Mouse (Mus musculus) spleen, adult 2 months (tissue): ENCODE results near the gene Polr3b. TPM values are rescaled to one million over a fixed set of nuclear protein-coding genes. Genes with fewer than 3 reads are reported as not detected.

Experiments used
- DNase-seq, 2 experiments: peaks; one replicate each; pipeline versions ENCODE4 v3.0.0 to v3.0.0-alpha.2; 2012 to 2021; ENCODE audit warnings: low spot score in 2 of 2, low read depth in 1 of 2
- H3K27ac ChIP-seq: fragments of 200-500 bp; 2 replicates; pipeline ENCODE4 v1.5.1; 2012; ENCODE audit warnings: low read length, inconsistent platforms; ENCODE audit not compliant: insufficient read depth
- H3K27me3 ChIP-seq: fragments of 200-500 bp; 2 replicates; pipeline ENCODE4 v1.6.1; 2012; ENCODE audit warnings: mild to moderate bottlenecking, moderate library complexity, low read length, inconsistent platforms; ENCODE audit not compliant: control insufficient read depth, insufficient read depth
- H3K36me3 ChIP-seq: fragments of 200-500 bp; 2 replicates; pipeline ENCODE4 v1.6.1; 2012; ENCODE audit warnings: mild to moderate bottlenecking, low read length, inconsistent platforms; ENCODE audit not compliant: control insufficient read depth, insufficient read depth
- H3K4me1 ChIP-seq: fragments of 200-500 bp; 2 replicates; pipeline ENCODE4 v1.6.1; 2011; ENCODE audit warnings: inconsistent platforms; ENCODE audit not compliant: control insufficient read depth, insufficient read depth, insufficient read length
- H3K4me3 ChIP-seq: fragments of 200-500 bp; 2 replicates; pipeline ENCODE4 v1.5.1; 2011; ENCODE audit warnings: mild to moderate bottlenecking, inconsistent platforms; ENCODE audit not compliant: insufficient read depth, insufficient read length; ENCODE audit errors: extremely low read depth
- CTCF ChIP-seq: fragments of 200-500 bp; IDR thresholded peaks from 2 replicates; pipeline ENCODE4 v1.5.1; 2011; ENCODE audit warnings: mild to moderate bottlenecking, inconsistent platforms; ENCODE audit not compliant: insufficient read depth, insufficient read length, insufficient replicate concordance; ENCODE audit errors: extremely low read depth
- POLR2A ChIP-seq: fragments of 200-500 bp; IDR thresholded peaks from 2 replicates; pipeline ENCODE4 v1.6.1; 2011; ENCODE audit warnings: low read depth, low read length, inconsistent platforms
- WGBS: fragments of 180-500 bp; shearing (Covaris S2); methylation state at CpG from one replicate; pipeline ENCODE4 v1.1.7; 2018; 5-methylcytosine and 5-hydroxymethylcytosine counted together
- polyA plus RNA-seq: library from polyadenylated mRNA; depleted of rRNA; stranded (reverse); fragments of >200 nt; gene quantifications from 2 replicates; pipeline ENCODE4 v1.2.3, GENCODE M21; 2012

Polr3b gene
- polyA plus RNA-seq, 1 experiment: 4.8 TPM

DNA sequence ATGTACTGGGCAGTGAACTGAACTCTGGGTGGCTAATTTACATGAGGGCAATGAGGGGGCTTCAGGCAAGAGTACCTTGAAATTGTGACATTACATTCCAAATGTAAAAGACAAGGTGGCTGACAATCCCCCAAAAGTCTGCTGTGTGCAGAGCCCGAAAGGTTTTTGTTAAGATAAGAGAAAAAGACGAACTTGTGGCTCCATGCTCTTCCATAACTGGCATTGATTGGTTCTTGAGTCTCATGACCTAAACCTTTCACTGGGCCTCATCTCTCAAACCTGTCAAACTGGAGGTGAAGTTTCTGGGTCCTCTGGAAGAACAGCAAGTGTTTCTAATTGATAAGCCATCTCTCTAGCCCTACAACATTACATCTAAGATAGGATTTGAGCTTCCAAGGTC, 42.6 kb upstream of the Polr3b start:
- Histone ChIP-seq H3K36me3 (no peaks in the 10 kb centered on the region), H3K4me1 (peaks cover 11% of the 10 kb centered on the region; the same call in 1 of the 2 replicates), H3K27me3 (no peaks in the 10 kb centered on the region), H3K4me3 (no peak overlapping the region), H3K27ac (no peak overlapping the region)
- WGBS: 92% methylated on average over 2 of the region's 2 CpGs
- no peak for TF ChIP-seq CTCF
- no peak for TF ChIP-seq POLR2A
- no peak for DNase-seq

DNA sequence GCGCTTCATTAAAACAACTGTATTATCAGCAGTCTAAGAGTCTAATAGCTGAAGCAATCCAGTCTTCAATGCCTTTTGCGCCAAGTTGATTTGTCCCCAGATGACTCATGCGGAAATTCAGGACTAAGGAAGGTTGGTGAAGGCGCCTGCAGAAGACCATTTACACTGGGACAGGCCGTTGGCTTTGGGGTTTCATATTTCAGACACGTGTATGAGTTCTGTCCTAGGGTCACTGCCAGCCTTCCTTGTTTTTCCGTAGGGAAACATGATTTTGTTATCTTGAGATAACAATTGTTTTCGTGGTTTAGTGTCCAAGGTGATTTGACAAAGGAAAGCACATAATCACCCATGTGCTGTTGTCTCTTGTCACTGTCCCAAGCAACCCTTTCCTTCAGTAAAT, 40.9 kb upstream of the Polr3b start:
- no peaks in the 10 kb centered on the region for H3K36me3 ChIP-seq
- H3K27ac ChIP-seq: no peak overlapping the region
- WGBS: 85% methylated on average over 8 of the region's 8 CpGs
- H3K4me1 ChIP-seq: peaks cover 22% of the 10 kb centered on the region; the same call in 1 of the 2 replicates
- no peak overlapping the region for H3K4me3 ChIP-seq
- TF ChIP-seq POLR2A (no peak), CTCF (no peak)
- no peak for DNase-seq
- H3K27me3 ChIP-seq: no peaks in the 10 kb centered on the region

DNA sequence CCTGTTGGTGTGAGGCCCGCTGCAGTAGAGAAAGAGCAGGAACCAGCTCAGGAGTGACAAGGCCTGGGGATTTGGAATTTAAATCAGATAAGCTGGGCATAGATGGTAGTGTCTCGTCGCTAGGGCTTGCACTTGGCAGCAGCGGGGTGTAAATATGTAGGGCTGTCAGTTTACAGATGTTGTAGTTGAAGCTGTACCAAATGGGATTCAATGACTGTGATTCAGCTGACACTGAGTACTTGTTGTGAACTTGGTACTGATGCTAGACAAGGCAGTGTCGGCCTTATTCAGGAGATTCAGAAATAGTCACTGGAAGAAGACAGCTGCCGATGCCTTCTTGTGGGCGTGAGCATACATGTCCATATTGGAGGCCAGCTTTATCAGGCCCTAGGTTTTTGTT, 39.9 kb upstream of the Polr3b start:
- H3K27me3 ChIP-seq: no peaks in the 10 kb centered on the region
- DNase-seq: no peak
- no peak for TF ChIP-seq POLR2A
- no peak for TF ChIP-seq CTCF
- H3K27ac ChIP-seq: no peak overlapping the region
- no peak overlapping the region for H3K4me3 ChIP-seq
- peaks cover 22% of the 10 kb centered on the region; the same call in 1 of the 2 replicates for H3K4me1 ChIP-seq
- WGBS: 92% methylated on average over 7 of the region's 7 CpGs
- peaks cover 4% of the 10 kb centered on the region; the same call in 1 of the 2 replicates for H3K36me3 ChIP-seq

DNA sequence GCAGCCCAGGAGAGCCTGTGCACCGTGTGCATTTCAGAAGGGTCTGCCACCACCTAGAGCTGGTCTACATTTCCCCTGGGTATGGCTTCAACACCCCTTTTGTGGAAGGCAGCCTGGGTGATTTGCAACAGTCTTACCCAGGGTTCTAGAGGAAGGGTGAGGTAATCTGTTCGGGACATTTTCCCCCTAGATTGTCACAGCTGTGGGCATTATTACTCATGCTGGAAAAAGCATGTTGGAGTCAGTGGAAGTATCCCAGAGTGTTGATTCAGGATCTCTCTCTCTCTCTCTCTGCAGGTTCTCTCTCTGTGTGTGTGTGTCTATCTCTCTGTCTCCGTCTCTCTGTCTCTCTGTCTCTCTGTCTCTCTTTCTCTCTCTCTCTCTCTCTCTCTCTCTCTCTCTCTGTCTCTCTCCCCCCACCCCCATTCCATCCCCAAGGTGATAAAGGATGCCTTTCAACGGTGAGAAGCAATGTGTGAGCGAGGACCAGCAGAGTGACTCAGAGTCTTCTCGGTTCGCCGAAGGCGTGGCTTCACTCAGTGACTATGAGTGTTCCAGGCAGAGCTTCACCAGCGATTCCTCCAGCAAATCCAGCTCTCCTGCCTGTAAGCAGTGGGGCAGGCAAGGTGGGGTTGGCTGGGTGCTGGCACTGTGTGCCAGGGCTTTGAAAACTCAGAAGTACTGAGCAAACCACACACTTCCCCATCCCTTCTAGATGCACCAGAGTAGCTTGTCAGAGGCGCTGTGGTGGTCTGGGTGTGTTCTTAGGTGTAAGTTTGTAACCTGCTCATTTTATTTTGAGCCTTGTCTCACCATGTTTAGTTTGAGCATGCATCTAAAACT, 37.4 kb upstream of the Polr3b start:
- Histone ChIP-seq H3K4me1 (peaks cover 13% of the 10 kb centered on the region; the same call in 1 of the 2 replicates), H3K27ac (peak overlapping the region; percentile 44), H3K4me3 (no peak overlapping the region), H3K36me3 (peaks cover 10% of the 10 kb centered on the region), H3K27me3 (no peaks in the 10 kb centered on the region)
- 58% methylated on average over 11 of the region's 11 CpGs for WGBS
- peak in 1 of 2 experiments; percentile 9 for DNase-seq
- TF ChIP-seq CTCF (no peak), POLR2A (no peak)

DNA sequence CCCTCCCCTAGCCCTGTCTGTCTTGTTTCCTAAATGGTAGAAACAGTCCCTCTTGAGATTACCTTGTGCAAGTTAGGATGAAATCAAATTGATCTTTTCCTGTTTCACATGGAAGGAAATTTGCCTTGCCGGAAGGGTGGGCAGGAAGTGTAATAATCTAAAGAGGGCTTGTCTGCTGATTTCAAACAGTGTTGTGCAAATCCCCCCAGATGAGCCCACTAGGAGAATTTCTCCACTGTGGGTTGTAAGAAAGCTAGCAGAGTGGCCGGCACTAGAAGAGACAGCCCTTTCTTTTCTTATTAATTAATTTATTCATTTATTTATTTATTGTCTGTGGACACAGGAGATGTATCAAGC, 36.8 kb upstream of the Polr3b start:
- no peaks in the 10 kb centered on the region for H3K27me3 ChIP-seq
- WGBS: 55% methylated on average over 2 of the region's 2 CpGs
- H3K4me1 ChIP-seq: peaks cover 11% of the 10 kb centered on the region; the same call in 1 of the 2 replicates
- H3K36me3 ChIP-seq: peaks cover 16% of the 10 kb centered on the region
- no peak for TF ChIP-seq CTCF
- no peak for TF ChIP-seq POLR2A
- no peak overlapping the region for H3K4me3 ChIP-seq
- DNase-seq: no peak
- H3K27ac ChIP-seq: peak overlapping the region; percentile 44; the same call in 1 of the 2 replicates

DNA sequence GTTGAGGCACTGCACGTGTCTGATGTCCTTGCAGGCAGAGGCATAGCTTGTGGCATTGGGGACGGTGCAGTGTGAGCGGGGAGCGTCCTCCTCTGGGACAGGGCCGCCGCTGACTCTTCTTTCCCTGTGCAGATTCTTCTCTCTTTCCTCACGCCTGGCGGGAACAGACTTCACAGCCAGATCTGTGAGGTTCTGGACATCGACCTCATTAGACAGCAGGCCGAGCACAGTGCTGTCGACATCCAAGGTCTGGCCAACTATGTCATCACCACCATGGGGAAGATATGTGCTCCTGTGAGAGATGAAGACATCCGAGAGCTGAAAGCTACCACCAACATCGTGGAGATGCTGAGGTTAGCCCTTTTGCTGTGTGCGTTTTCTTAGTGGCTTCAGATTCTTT, 31.1 kb upstream of the Polr3b start:
- TF ChIP-seq POLR2A (no peak), CTCF (no peak)
- 90% methylated on average over 14 of the region's 14 CpGs for WGBS
- 0 out of 2 replicates have a peak overlapping the region, but pooled peaks have one; percentile 1 for H3K27ac ChIP-seq
- no peak for DNase-seq
- H3K27me3 ChIP-seq: no peaks in the 10 kb centered on the region
- peaks cover 49% of the 10 kb centered on the region for H3K36me3 ChIP-seq
- no peaks in the 10 kb centered on the region; the same call in 1 of the 2 replicates for H3K4me1 ChIP-seq
- H3K4me3 ChIP-seq: no peak overlapping the region

DNA sequence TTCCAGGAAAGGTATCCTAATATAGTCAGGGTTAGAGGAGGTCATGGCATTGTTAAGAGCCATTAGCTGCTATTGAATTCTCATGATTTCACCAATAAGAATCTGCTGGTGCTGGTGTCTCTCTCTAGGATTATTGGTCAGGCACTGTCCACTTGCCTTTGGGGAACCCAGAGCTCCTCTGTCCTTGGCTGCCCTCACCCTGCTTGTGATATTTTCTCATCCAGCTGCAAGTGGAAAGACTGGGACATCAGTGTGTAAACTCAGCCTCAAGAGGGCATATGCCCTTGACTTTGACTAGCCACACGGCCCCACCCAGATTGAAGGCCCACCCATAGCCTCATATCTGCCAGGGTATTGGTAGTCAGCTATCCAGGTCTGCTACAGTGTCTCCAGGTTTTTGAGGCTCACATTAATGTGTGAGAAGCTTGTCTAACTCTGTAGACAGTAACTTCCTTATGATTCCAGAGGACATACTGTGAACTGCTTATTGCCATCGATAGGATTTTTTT, 30.4 kb upstream of the Polr3b start:
- H3K27ac ChIP-seq: no peak overlapping the region
- H3K4me3 ChIP-seq: no peak overlapping the region
- TF ChIP-seq CTCF: no peak
- TF ChIP-seq POLR2A: no peak
- no peaks in the 10 kb centered on the region for H3K4me1 ChIP-seq
- 84% methylated on average over 2 of the region's 2 CpGs for WGBS
- peaks cover 54% of the 10 kb centered on the region for H3K36me3 ChIP-seq
- DNase-seq: no peak
- no peaks in the 10 kb centered on the region for H3K27me3 ChIP-seq
